Mouse (Mus musculus): Measurements from ENCODE around the gene Oas2. TPM values are rescaled to one million over a fixed set of nuclear protein-coding genes. Genes with fewer than 3 reads are reported as not detected.
A peak's percentile ranks its signal among the peaks of the same experiment; 100 is the strongest.

Oas2 gene
- polyA plus RNA-seq, 1 experiment, result not detected

DNA sequence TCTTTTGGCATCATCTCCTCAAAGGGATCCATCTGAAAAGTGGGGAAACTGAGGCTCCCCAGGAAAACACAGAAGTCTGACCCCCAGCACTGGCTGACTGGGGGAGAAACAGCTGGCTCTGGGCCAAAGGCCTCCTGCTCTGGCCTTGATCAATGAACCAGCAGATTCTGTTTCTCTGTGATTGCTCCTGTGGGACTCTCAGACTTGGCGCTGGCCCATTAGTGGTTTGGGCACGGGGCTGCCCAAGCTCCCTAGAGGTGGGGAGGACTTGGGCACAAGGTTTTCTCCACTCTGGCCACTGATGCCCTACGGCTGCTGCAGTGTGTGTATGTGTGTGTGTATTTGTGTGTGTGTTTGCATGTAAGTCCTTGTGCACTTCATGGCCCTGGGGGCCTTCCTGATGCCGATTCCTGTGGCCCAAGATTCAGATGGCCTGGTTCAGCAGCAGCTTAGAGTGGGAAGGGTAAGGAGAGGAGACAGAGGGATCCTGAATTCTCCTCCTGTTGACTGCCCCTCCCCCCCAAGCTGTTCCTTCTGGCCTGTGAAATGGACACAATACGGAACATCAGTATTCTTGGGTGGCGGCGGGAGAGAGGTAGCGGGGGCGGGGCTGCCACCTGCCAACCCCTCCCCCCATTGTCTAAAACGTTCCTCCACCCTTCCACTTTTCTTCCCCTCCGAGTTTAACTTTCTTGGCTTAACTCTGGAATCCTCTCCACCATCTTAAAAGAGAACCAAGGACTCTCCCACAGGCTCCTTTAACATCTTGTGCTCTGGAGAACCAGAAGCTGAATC lies 48.5 kb downstream of the Oas2 start:
- no peak overlapping the region for H3ac ChIP-seq (ENCODE audit: control insufficient read depth, insufficient read length)
- H3K79me2 ChIP-seq (ENCODE audit: control insufficient read depth, insufficient read depth), result no peaks in the 10 kb centered on the region
- H3K4me3 ChIP-seq, result no peak overlapping the region
- TF ChIP-seq E2F4 (IDR thresholded peaks at IDR 0.05; ENCODE audit: insufficient read depth), result no peak
- peaks cover 68% of the 10 kb centered on the region for H3K27me3 ChIP-seq (ENCODE audit: control insufficient read depth, insufficient read depth, insufficient read length)
- no peaks in the 10 kb centered on the region for H3K36me3 ChIP-seq (ENCODE audit: control insufficient read depth, insufficient read depth)
- H3K4me2 ChIP-seq (ENCODE audit: low read depth), result no peak overlapping the region

DNA sequence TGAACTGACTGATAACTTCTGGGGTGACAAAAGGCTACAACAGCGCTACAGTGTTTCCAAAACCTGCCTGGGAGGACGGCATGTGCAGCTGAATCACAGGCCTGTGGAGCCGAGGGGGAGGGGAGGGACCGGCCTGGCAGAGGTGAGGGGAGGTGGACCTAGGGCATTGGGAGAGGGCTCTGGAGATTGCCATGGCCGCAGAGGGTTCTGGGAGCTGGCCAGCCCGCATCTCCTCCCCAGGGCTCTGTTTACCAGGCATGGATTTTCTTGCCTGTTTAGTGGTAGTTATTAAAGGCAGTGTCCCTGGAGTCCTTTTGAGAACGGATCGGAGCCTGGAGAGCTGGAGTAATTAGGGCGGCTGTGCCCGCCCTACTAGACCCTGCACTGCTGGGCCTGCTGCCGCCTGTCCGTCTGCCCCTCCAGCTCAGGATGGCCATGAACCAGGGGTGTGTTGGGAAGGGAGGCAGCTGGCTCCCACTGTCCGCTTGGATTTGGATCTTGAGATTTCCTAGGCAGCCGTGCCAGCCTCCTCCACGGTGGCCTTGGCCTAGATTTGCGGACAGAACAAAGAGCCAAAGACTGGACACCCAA lies 50.8 kb downstream of the Oas2 start:
- no peak for TF ChIP-seq TCF3 (IDR thresholded peaks at IDR 0.05; ENCODE audit: insufficient read length, low read depth)
- no peak for TF ChIP-seq REST (IDR thresholded peaks at IDR 0.05; ENCODE audit: insufficient read depth, insufficient read length)
- TF ChIP-seq USF1 (IDR thresholded peaks at IDR 0.05; ENCODE audit: low read depth), result no peak
- no peak for TF ChIP-seq MAX (IDR thresholded peaks at IDR 0.05; ENCODE audit: low read depth)
- no peak for TF ChIP-seq POLR2AphosphoS2 (IDR thresholded peaks at IDR 0.05; ENCODE audit: insufficient read length, low read depth)
- TF ChIP-seq E2F4 (IDR thresholded peaks at IDR 0.05; ENCODE audit: insufficient read depth), result no peak
- peaks cover 66% of the 10 kb centered on the region for H3K27me3 ChIP-seq (ENCODE audit: control insufficient read depth, insufficient read depth, insufficient read length)
- H3K4me3 ChIP-seq, result no peak overlapping the region
- no peak overlapping the region for H3K4me2 ChIP-seq (ENCODE audit: low read depth)
- no peak overlapping the region for H3ac ChIP-seq (ENCODE audit: control insufficient read depth, insufficient read length)
- H3K79me2 ChIP-seq (ENCODE audit: control insufficient read depth, insufficient read depth), result no peaks in the 10 kb centered on the region
- H3K36me3 ChIP-seq (ENCODE audit: control insufficient read depth, insufficient read depth), result no peaks in the 10 kb centered on the region

DNA sequence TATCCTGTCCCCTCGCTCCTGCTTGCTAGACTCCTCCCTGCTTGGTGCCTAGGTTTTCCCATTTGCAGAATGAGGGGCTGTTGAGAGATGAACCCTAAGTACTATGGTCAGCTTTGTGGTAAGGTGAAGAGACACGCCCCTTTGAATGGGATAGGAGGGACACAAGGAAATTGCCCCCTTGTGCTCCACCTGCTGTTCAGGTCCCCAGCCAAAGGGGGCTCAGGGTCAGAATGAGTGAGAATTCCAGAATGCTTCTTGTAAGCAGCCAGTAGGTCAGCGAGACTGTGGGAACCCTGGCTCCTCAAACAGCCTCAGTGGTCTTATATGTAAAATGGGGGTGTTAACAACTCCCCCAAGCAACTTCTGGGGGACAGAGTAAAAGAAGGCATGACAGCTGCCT lies 51.5 kb downstream of the Oas2 start:
- H3K36me3 ChIP-seq (ENCODE audit: control insufficient read depth, insufficient read depth), result no peaks in the 10 kb centered on the region
- H3K4me3 ChIP-seq, result no peak overlapping the region
- no peaks in the 10 kb centered on the region for H3K79me2 ChIP-seq (ENCODE audit: control insufficient read depth, insufficient read depth)
- no peak overlapping the region for H3ac ChIP-seq (ENCODE audit: control insufficient read depth, insufficient read length)
- no peak overlapping the region for H3K4me2 ChIP-seq (ENCODE audit: low read depth)
- peaks cover 61% of the 10 kb centered on the region for H3K27me3 ChIP-seq (ENCODE audit: control insufficient read depth, insufficient read depth, insufficient read length)
- TF ChIP-seq USF1 (IDR thresholded peaks at IDR 0.05; ENCODE audit: low read depth) (no peak), SRF (IDR thresholded peaks at IDR 0.05; ENCODE audit: control insufficient read depth, insufficient read length, low read depth) (no peak), E2F4 (IDR thresholded peaks at IDR 0.05; ENCODE audit: insufficient read depth) (no peak), MYOG (IDR thresholded peaks at IDR 0.05; ENCODE audit: control insufficient read depth in 1 of 3, insufficient read depth in 1 of 3, insufficient read length in 2 of 3, low read depth in 2 of 3) (no peak), POLR2AphosphoS2 (IDR thresholded peaks at IDR 0.05; ENCODE audit: insufficient read length, low read depth) (no peak), MYOD1 (IDR thresholded peaks at IDR 0.05; ENCODE audit: control insufficient read depth in 1 of 3, insufficient read length in 2 of 3, low read depth in 2 of 3) (no peak), TCF3 (IDR thresholded peaks at IDR 0.05; ENCODE audit: insufficient read length, low read depth) (no peak), TCF12 (IDR thresholded peaks at IDR 0.05; ENCODE audit: insufficient read depth, poor library complexity, severe bottlenecking) (no peak), CEBPB (IDR thresholded peaks at IDR 0.05; ENCODE audit: insufficient read depth, poor library complexity, severe bottlenecking) (no peak), POLR2A (IDR thresholded peaks at IDR 0.05; ENCODE audit: insufficient read length, low read depth) (no peak), REST (IDR thresholded peaks at IDR 0.05; ENCODE audit: insufficient read depth, insufficient read length) (no peak), MAX (IDR thresholded peaks at IDR 0.05; ENCODE audit: low read depth) (no peak)

DNA sequence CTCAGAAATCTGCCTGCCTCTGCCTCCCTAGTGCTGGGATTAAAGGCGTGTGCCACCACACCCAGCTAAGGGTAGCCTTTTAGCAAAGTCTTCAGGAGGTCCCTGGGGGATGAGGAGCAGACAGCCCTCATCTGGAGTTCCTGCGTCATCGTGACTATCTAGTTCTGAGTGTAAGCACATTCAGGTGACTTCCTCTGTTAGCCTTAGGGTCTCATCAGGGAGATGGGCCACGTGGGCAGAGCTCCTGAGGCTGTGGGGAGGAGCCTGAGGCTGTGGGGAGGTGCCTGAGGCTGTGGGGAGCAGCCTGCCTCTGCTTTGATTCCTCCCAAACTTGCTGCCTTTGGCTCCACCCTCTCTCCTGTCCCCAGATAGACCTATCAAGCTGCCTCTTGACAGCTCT lies 52.8 kb downstream of the Oas2 start:
- H3K4me2 ChIP-seq (ENCODE audit: low read depth), result no peak overlapping the region
- H3K4me3 ChIP-seq, result no peak overlapping the region
- no peaks in the 10 kb centered on the region for H3K36me3 ChIP-seq (ENCODE audit: control insufficient read depth, insufficient read depth)
- H3K79me2 ChIP-seq (ENCODE audit: control insufficient read depth, insufficient read depth), result no peaks in the 10 kb centered on the region
- H3K27me3 ChIP-seq (ENCODE audit: control insufficient read depth, insufficient read depth, insufficient read length), result peaks cover 67% of the 10 kb centered on the region
- TF ChIP-seq TCF3 (IDR thresholded peaks at IDR 0.05; ENCODE audit: insufficient read length, low read depth) (no peak), USF1 (IDR thresholded peaks at IDR 0.05; ENCODE audit: low read depth) (no peak), SRF (IDR thresholded peaks at IDR 0.05; ENCODE audit: control insufficient read depth, insufficient read length, low read depth) (no peak), REST (IDR thresholded peaks at IDR 0.05; ENCODE audit: insufficient read depth, insufficient read length) (no peak), E2F4 (IDR thresholded peaks at IDR 0.05; ENCODE audit: insufficient read depth) (no peak), TCF12 (IDR thresholded peaks at IDR 0.05; ENCODE audit: insufficient read depth, poor library complexity, severe bottlenecking) (no peak), MYOG (IDR thresholded peaks at IDR 0.05; ENCODE audit: control insufficient read depth in 1 of 3, insufficient read depth in 1 of 3, insufficient read length in 2 of 3, low read depth in 2 of 3) (no peak), CEBPB (IDR thresholded peaks at IDR 0.05; ENCODE audit: insufficient read depth, poor library complexity, severe bottlenecking) (no peak), MAX (IDR thresholded peaks at IDR 0.05; ENCODE audit: low read depth) (no peak), POLR2AphosphoS2 (IDR thresholded peaks at IDR 0.05; ENCODE audit: insufficient read length, low read depth) (no peak), MYOD1 (IDR thresholded peaks at IDR 0.05; ENCODE audit: control insufficient read depth in 1 of 3, insufficient read length in 2 of 3, low read depth in 2 of 3) (no peak), POLR2A (IDR thresholded peaks at IDR 0.05; ENCODE audit: insufficient read length, low read depth) (no peak)
- no peak overlapping the region for H3ac ChIP-seq (ENCODE audit: control insufficient read depth, insufficient read length)

DNA sequence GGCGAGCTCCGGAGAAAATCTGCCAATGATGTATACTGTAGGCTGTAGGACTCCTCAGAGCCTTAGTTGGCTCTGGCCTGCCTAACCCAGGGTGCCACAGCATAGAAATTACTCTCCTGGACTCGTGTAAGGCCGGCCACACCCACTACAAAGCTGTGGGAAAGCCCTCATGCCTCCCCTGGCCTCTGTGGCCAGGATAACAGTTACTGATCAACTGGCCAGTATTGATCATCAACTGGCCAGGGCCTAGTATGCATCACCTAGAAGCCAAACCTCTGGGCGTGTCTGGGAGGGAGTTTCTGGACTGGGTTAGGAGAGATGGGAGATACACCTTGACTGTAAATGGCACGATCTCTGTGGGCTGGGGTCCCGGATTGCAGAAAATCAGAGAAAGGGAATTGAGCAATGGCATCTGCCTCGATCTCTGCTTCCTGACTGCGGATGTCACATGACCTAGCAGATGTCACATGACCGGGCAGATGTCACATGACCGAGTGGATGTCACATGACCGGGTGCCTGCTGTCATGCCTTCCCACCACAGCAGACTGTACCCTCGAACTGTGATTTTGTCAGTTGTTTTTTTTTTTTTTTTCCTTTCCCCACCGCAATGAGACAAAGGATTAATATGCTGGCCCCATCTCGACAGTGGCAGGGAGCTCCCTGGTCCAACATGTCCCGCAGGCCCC lies 53.5 kb downstream of the Oas2 start:
- H3K36me3 ChIP-seq (ENCODE audit: control insufficient read depth, insufficient read depth), result no peaks in the 10 kb centered on the region
- no peak overlapping the region for H3K4me3 ChIP-seq
- no peak for TF ChIP-seq MYOG (IDR thresholded peaks at IDR 0.05; ENCODE audit: control insufficient read depth in 1 of 3, insufficient read depth in 1 of 3, insufficient read length in 2 of 3, low read depth in 2 of 3)
- peak; percentile 73 for TF ChIP-seq USF1 (IDR thresholded peaks at IDR 0.05; ENCODE audit: low read depth)
- H3ac ChIP-seq (ENCODE audit: control insufficient read depth, insufficient read length), result no peak overlapping the region
- H3K79me2 ChIP-seq (ENCODE audit: control insufficient read depth, insufficient read depth), result no peaks in the 10 kb centered on the region
- H3K4me2 ChIP-seq (ENCODE audit: low read depth), result no peak overlapping the region
- peaks cover 74% of the 10 kb centered on the region for H3K27me3 ChIP-seq (ENCODE audit: control insufficient read depth, insufficient read depth, insufficient read length)
